Mouse (Mus musculus) testis, adult 2 months (tissue): ENCODE measurements at regions not wholly inside any gene's neighbourhood (a gene's known extent, or its start where the extent isn't known, plus 50 kb on each side); places are given as distances from the start of the nearest gene placed in this dataset.

Experiments
- H3K27ac ChIP-seq: fragments of 200-500 bp; 2 replicates; pipeline ENCODE4 v1.5.1; 2012; ENCODE audit warnings: low read depth, low read length; ENCODE audit not compliant: control insufficient read depth, insufficient read depth
- H3K27me3 ChIP-seq: fragments of 200-500 bp; 2 replicates; pipeline ENCODE4 v1.6.1; 2012; ENCODE audit warnings: mild to moderate bottlenecking, low read length, moderate library complexity; ENCODE audit not compliant: control insufficient read depth, insufficient read depth
- H3K36me3 ChIP-seq: fragments of 200-500 bp; 2 replicates; pipeline ENCODE4 v1.6.1; 2012; ENCODE audit warnings: mild to moderate bottlenecking, low read length; ENCODE audit not compliant: control insufficient read depth, insufficient read depth
- H3K4me1 ChIP-seq: fragments of 200-500 bp; 2 replicates; pipeline ENCODE4 v1.6.1; 2012; ENCODE audit warnings: low read length; ENCODE audit not compliant: control insufficient read depth, insufficient read depth
- H3K4me3 ChIP-seq: fragments of 200-500 bp; 2 replicates; pipeline ENCODE4 v1.5.1; 2012; ENCODE audit warnings: low read depth, mild to moderate bottlenecking, low read length, moderate library complexity, mixed read lengths; ENCODE audit not compliant: control insufficient read depth
- CTCF ChIP-seq: fragments of 200-500 bp; IDR thresholded peaks from 2 replicates; pipeline ENCODE4 v1.5.1; 2012; ENCODE audit warnings: low read depth, mild to moderate bottlenecking, inconsistent platforms, low read length, moderate library complexity; ENCODE audit not compliant: control insufficient read depth, insufficient read depth, insufficient replicate concordance
- POLR2A ChIP-seq: fragments of 200-500 bp; IDR thresholded peaks from 2 replicates; pipeline ENCODE4 v1.6.1; 2012; ENCODE audit warnings: low read depth, mild to moderate bottlenecking, inconsistent platforms, low read length, moderate library complexity; ENCODE audit not compliant: control insufficient read depth

DNA sequence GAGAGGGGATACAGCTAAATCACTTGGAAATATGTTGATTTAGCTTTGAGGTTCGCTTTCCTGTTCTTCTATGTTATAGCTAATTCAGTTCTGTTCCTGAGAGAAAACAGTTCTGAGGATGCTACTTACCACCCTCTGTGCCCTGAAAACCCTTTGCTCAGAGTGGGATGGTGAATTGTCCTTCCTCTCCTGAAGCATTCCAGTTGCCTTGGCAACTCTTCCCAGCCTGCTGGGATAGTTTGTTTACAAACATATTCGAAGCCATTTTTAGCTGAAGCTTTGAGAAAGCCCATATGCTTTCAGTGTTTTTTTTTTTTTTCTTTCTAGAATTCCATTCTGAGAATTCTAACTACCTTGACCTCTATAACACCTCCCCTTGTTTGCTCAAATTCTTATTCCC lies 530.1 kb upstream of the Marcks start:
- Histone ChIP-seq H3K4me1 (no peaks in the 10 kb centered on the region), H3K4me3 (no peak overlapping the region), H3K27me3 (no peaks in the 10 kb centered on the region), H3K36me3 (no peaks in the 10 kb centered on the region), H3K27ac (no peak overlapping the region)
- TF ChIP-seq POLR2A (no peak), CTCF (no peak)

DNA sequence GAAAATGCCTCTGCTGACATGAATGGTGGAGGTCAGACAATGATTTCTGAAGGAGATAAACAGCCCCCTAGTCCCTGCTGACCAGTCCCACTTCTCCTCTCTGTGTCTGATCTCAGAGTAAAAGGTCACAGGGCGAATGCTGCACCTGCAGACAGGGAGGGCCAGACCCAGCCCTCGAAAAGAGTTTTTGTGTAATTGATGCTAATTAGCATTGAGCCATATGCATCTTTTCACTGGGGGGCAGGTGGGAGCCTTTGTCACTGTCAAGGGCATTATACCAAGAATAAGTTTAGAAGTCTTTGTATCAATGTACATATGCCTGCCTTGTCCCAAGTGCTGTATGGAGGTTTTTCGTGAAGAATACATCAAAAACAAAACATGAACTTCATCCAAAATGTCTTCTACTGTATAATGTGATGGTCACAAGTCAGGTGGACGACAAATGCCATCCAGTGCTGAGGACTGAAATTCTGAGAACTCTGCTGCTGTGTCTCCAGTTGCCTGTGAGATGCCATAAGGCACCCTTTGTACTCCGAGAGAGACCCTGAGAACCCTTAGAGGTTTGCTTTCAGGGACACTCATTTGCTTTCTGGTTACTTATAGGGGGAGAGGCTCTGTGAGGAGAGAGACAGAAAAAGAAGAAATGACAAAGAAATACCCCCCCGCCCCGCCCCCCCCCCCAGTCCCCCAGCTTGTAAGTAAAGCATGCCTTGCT lies 528.5 kb upstream of the Marcks start:
- H3K4me3 ChIP-seq = no peak overlapping the region
- TF ChIP-seq POLR2A (no peak), CTCF (no peak)
- no peak overlapping the region for H3K27ac ChIP-seq
- no peaks in the 10 kb centered on the region for H3K36me3 ChIP-seq
- H3K4me1 ChIP-seq = no peaks in the 10 kb centered on the region
- no peaks in the 10 kb centered on the region for H3K27me3 ChIP-seq

DNA sequence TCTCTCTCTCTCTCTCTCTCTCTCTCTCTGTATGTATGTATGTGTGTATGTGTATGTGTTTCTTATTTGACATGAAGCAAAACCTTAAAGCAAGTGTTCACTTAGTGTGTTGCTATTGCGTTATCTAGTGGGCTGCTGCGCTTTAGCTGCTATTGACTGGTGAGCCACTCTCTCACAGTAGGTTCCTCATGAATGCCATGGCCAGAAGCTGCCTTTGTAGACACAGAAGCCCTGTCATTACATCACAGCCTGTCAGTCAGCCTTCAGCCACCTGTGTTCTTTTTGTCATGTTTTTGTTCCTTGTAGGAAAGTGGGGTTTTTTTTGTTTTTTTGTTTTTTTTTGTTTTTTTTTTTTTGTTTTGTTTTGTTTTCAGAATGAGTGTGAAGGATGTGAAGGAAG lies 527.8 kb upstream of the Marcks start:
- no peak overlapping the region for H3K4me3 ChIP-seq
- H3K27me3 ChIP-seq = no peaks in the 10 kb centered on the region
- no peak overlapping the region for H3K27ac ChIP-seq
- no peaks in the 10 kb centered on the region for H3K4me1 ChIP-seq
- H3K36me3 ChIP-seq = no peaks in the 10 kb centered on the region
- TF ChIP-seq CTCF = no peak
- TF ChIP-seq POLR2A = no peak

DNA sequence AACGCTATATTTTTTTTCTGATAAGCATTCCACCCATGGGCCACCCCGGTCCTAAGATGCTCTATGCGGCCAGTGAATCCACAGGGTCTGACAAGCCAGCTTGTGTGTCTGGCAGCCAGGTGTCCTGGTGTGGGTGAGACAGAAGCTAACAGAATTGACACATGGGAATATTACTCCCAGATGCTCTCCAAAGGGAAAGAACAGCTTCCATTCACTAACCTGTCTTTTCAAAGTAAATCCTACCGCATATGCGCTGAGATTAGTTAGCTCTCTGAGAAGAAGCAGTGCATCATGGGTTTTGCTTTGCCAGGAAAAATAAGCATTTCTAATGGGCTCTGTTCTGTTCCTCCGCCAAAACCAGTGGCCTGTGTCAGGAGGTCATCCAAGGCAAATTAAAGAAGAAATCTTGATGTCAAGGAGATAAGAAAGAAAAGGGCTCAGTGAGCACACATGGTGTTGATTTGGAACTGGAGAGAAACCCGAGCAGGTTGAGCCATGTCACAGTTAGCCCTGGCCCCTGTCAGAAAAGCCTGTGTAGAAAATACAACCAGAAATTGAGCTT lies 498.4 kb upstream of the Marcks start:
- H3K27ac ChIP-seq = no peak overlapping the region
- no peaks in the 10 kb centered on the region for H3K27me3 ChIP-seq
- TF ChIP-seq POLR2A (no peak), CTCF (no peak)
- H3K4me3 ChIP-seq = no peak overlapping the region
- H3K4me1 ChIP-seq = no peaks in the 10 kb centered on the region
- no peaks in the 10 kb centered on the region for H3K36me3 ChIP-seq

DNA sequence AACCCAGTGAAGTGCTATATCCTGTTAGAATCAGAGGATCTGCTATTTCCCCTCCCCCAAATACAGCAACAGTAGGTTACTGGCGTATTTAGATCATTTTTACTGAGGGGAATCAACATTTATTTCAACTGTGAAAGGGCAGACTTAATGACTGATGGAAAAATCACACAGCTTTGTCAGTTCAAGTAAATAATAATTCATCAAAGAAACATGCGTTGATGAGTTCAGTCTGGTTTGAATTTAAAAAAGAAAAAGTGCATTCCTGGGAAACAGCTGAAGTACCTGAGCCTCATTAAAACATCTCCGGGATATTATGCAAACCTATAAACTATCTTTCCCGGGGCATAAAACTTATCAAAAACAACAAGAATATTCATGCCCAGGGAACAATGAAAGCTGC lies 497.7 kb upstream of the Marcks start:
- Histone ChIP-seq H3K27me3 (no peaks in the 10 kb centered on the region), H3K36me3 (no peaks in the 10 kb centered on the region), H3K4me1 (no peaks in the 10 kb centered on the region), H3K27ac (no peak overlapping the region), H3K4me3 (no peak overlapping the region)
- TF ChIP-seq POLR2A = no peak
- no peak for TF ChIP-seq CTCF

DNA sequence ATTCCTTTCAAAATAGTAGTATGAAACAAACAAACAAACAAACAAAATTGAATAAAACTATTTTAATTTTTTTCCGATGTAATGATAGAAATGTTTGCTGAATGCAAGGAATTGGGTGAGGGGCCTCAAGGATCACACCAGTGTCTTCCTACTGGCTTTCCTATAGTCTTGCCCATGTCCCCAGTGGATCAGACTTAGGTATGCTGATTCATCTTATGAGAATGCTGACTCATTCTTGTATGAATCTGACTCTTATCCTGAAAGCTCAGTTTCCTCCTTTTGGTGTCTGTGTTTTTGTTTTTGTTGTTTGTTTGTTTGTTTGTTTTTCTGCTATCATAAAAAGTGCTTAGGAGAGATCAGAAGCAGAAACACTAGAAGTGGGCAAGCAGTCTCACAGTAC lies 491.7 kb upstream of the Marcks start:
- TF ChIP-seq CTCF (no peak), POLR2A (no peak)
- Histone ChIP-seq H3K4me1 (no peaks in the 10 kb centered on the region), H3K27ac (no peak overlapping the region), H3K27me3 (no peaks in the 10 kb centered on the region), H3K36me3 (no peaks in the 10 kb centered on the region), H3K4me3 (no peak overlapping the region)

DNA sequence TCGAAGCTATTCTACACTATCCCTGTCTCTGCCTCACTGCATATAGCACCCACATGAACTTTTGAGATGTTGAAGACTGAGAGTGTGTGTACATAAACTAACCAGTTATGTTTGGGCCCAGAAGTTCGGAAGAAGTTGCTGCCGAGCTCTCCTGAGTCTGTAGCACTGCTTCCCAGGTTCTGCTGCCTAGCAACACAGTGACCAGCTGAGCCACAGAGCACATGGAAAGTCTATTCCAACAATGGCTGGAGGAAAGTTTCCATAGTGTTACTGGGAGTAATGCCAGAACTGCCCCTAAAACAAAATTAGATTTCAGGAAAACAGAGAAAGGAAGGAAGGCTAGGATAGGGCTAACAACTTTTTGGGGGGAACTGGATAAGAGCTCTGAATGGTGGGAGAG lies 489.2 kb upstream of the Marcks start:
- H3K36me3 ChIP-seq = no peaks in the 10 kb centered on the region
- no peak overlapping the region for H3K4me3 ChIP-seq
- no peaks in the 10 kb centered on the region for H3K4me1 ChIP-seq
- no peaks in the 10 kb centered on the region for H3K27me3 ChIP-seq
- no peak overlapping the region for H3K27ac ChIP-seq
- TF ChIP-seq CTCF (no peak), POLR2A (no peak)

DNA sequence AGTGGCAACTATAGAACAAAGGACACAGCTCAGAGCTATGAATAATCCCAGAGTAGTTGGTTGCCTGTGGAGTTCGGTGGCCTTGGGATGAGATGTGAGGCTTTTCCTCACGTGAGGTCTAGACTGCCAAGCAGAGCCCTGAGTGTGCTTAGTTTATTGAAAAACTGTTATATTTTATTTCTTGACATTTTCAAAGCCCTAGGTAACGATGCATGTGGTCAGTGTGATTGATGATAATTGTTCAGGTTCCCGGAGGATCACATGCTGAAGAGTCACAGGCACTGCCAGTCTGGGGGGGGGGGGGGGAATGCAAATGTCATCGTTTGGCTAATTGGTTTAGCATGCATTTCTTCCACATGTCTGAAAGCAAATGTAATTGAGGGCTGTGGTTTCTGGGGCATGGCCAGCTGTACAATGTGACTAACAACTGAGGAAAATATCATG lies 488.1 kb upstream of the Marcks start:
- Histone ChIP-seq H3K36me3 (no peaks in the 10 kb centered on the region), H3K27ac (no peak overlapping the region), H3K4me3 (no peak overlapping the region), H3K4me1 (no peaks in the 10 kb centered on the region), H3K27me3 (no peaks in the 10 kb centered on the region)
- TF ChIP-seq POLR2A (no peak), CTCF (no peak)
